Mouse (Mus musculus): ENCODE measurements around the gene Zkscan1. TPM values are rescaled to one million over a fixed set of nuclear protein-coding genes. Genes with fewer than 3 reads are reported as not detected.
"Not testable (repeated sequence)": the region's sequence is repeated elsewhere in the genome, so short reads cannot be mapped to it uniquely, and the experiment has no call there.

The Zkscan1 gene
- total RNA-seq, 2 experiments from 2014 or later, result 39.2 to 39.4 TPM

DNA sequence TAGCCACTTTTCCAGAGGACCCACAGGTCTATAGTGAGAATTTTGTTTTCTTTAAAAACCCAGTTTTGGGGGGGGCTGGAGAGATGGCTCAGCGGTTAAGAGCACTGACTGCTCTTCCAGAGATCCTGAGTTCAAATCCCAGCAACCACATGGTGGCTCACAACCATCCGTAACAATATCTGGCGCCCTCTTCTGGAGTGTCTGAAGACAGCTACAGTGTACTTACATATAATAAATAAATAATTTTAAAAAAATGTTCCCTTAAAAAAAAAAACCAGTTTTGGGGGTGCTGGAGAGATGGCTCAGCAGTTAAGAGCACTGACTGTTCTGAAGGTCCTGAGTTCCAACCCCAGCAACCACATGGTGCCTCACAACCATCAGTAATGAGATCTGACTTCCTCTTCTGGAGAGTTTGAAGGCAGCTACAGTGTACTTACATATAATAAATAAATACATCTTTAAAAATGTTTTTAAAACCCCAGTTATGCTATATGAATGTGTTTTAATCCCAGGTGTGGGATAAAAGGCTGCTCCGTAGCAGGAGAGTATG, 25.0 kb downstream of the Zkscan1 start:
- DNase-seq (ENCODE audit: extremely low spot score in 1 of 2, low spot score in 2 of 2); intact Hi-C loops (cut with DNase I): not testable (repeated sequence)

- DNase-seq (ENCODE audit: extremely low spot score in 1 of 2, low spot score in 2 of 2), result peak; percentile 79 to 92
- intact Hi-C loops (cut with DNase I), result no loop called here
Measured at GRCm38 (mm10) chr5:138116255-138117198, 31.6 kb downstream of the Zkscan1 start, which contains the start of gene Zscan21. Zscan21 (plus strand) TSS chr5:138116903.

GRCm38 (mm10) chr5:138117199-138118015, 32.5 kb downstream of the Zkscan1 start:
- DNase-seq (ENCODE audit: extremely low spot score in 1 of 2, low spot score in 2 of 2), result no peak
- intact Hi-C loops (cut with DNase I), result no loop called here

GRCm38 (mm10) chr5:138118041-138118440, 33.2 kb downstream of the Zkscan1 start:
- DNase-seq (ENCODE audit: extremely low spot score in 1 of 2, low spot score in 2 of 2), result no peak
- intact Hi-C loops (cut with DNase I), result no loop called here

GRCm38 (mm10) chr5:138132425-138133064, 47.7 kb downstream of the Zkscan1 start:
- no peak for DNase-seq (ENCODE audit: extremely low spot score in 1 of 2, low spot score in 2 of 2)
- intact Hi-C loops (cut with DNase I), result loop anchor here (10.0 kb wide), 1 partner anchor 338 kb away; no protein-coding TSS in a partner anchor

GRCm38 (mm10) chr5:138137257-138137656, 52.4 kb downstream of the Zkscan1 start:
- intact Hi-C loops (cut with DNase I), result loop anchor here (10.0 kb wide), 1 partner anchor 342 kb away; no protein-coding TSS in a partner anchor
- no peak for DNase-seq (ENCODE audit: extremely low spot score in 1 of 2, low spot score in 2 of 2)

DNA sequence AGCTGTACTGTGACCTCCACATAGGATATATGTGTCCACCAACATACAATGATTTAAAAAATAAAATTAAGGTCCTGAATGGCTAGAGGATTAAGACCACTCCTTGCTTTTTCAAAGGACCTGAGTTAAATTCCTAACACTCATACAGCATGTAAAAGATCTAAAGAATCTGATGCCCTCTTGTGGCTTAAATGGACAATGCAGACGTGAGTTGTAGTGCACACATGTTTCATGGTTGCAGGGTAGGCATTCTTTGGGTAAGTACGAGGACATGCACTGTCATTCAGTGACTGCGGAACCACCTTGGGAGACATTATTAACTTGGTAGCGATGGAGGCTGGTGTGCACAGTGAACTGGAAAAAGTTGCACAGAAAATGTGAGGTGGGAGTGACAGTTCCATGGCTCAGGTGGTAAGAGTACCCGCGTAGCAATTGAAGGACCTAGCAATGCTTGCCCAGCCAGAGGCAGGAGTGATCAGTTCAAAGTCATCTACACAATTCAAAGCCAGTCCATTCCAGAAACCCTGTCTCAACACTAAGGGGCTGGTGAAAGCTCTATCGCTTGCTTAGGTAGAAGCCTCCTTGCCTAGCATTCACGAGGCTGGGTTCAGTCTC, 53.2 kb downstream of the Zkscan1 start:
- intact Hi-C loops (cut with DNase I), result loop anchor here (10.0 kb wide), 1 partner anchor 343 kb away; no protein-coding TSS in a partner anchor
- no peak for DNase-seq (ENCODE audit: extremely low spot score in 1 of 2, low spot score in 2 of 2)

GRCm38 (mm10) chr5:138138585-138138984, 53.7 kb downstream of the Zkscan1 start:
- no peak for DNase-seq (ENCODE audit: extremely low spot score in 1 of 2, low spot score in 2 of 2)
- intact Hi-C loops (cut with DNase I), result loop anchor here (10.0 kb wide), 1 partner anchor 344 kb away; no protein-coding TSS in a partner anchor

- DNase-seq (ENCODE audit: extremely low spot score in 1 of 2, low spot score in 2 of 2), result no peak
- intact Hi-C loops (cut with DNase I), result loop anchor here (10.0 kb wide), 1 partner anchor 270 kb away; no protein-coding TSS in a partner anchor
Measured at GRCm38 (mm10) chr5:138154390-138154789, 69.5 kb downstream of the Zkscan1 start.

- DNase-seq (ENCODE audit: extremely low spot score in 1 of 2, low spot score in 2 of 2), result peak; percentile 88 to 91
- intact Hi-C loops (cut with DNase I), result loop anchor here (10.0 kb wide), 1 partner anchor 271 kb away; no protein-coding TSS in a partner anchor
Measured at GRCm38 (mm10) chr5:138155443-138155976, 70.6 kb downstream of the Zkscan1 start, which contains the start of gene Zfp113. Zfp113 (minus strand) TSS chr5:138155744.

Other genes with a start within 250 kb of the Zkscan1 start
- 1 to 10 TPM in 1 of 2 experiments, under 1 TPM in 1; 0.71 to 1.2 TPM for gene Pilra, start 248.8 kb upstream of the Zkscan1 start, total RNA-seq (2021)
- gene Pilrb1, start 227.0 kb upstream of the Zkscan1 start, total RNA-seq (2021), result not detected
- gene Pilrb2, start 213.3 kb upstream of the Zkscan1 start, total RNA-seq (2021), result not detected
- gene Cyp3a13, start 163.5 kb upstream of the Zkscan1 start, total RNA-seq (2021), result not detected
- 1 to 10 TPM; 4.5 to 6.5 TPM for gene Gjc3, start 122.0 kb upstream of the Zkscan1 start, total RNA-seq (2021)
- gene Azgp1, start 103.6 kb upstream of the Zkscan1 start, total RNA-seq (2021), result not detected
- not detected for gene Smok3a, start 63.8 kb upstream of the Zkscan1 start, total RNA-seq (2021)
- not detected for gene Smok3b, start 63.7 kb upstream of the Zkscan1 start, total RNA-seq (2021)
- not detected for gene Smok3c, start 31.9 kb upstream of the Zkscan1 start, total RNA-seq (2021)
- 10 to 100 TPM; 21.8 to 26.1 TPM for gene Zscan21, start 31.8 kb downstream of the Zkscan1 start, total RNA-seq (2021)
- gene Zfp113, start 70.7 kb downstream of the Zkscan1 start, total RNA-seq (2021), result 10 to 100 TPM; 10.5 to 10.6 TPM
- 100 to 1,000 TPM; 145 to 149 TPM for gene Cops6, start 76.0 kb downstream of the Zkscan1 start, total RNA-seq (2021)
- 10 to 100 TPM; 26.2 to 28.1 TPM for gene Ap4m1, start 86.9 kb downstream of the Zkscan1 start, total RNA-seq (2021)
- 10 to 100 TPM; 15.6 to 16.0 TPM for gene Mcm7, start 87.3 kb downstream of the Zkscan1 start, total RNA-seq (2021)
- 10 to 100 TPM; 28.8 to 31.3 TPM for gene Taf6, start 102.4 kb downstream of the Zkscan1 start, total RNA-seq (2021)
- gene Cnpy4, start 102.4 kb downstream of the Zkscan1 start, total RNA-seq (2021), result 10 to 100 TPM; 13.9 to 15.1 TPM
- 10 to 100 TPM; 10.3 to 11.1 TPM for gene Mblac1, start 109.2 kb downstream of the Zkscan1 start, total RNA-seq (2021)
- gene Nxpe5, start 140.8 kb downstream of the Zkscan1 start, total RNA-seq (2021), result under 1 TPM in 1 of 2 experiments, not detected in 1; 0.13 TPM
- gene Lamtor4, start 170.4 kb downstream of the Zkscan1 start, total RNA-seq (2021), result 10 to 100 TPM; 65.3 to 70.0 TPM
- gene BC037034, start 178.9 kb downstream of the Zkscan1 start, total RNA-seq (2021), result 10 to 100 TPM; 74.6 to 75.5 TPM
- gene Gal3st4, start 187.8 kb downstream of the Zkscan1 start, total RNA-seq (2021), result 1 to 10 TPM; 3.4 to 4.0 TPM
- under 1 TPM in 1 of 2 experiments, not detected in 1; 0.11 TPM for gene Gm43720, start 194.9 kb downstream of the Zkscan1 start, total RNA-seq (2021)
- gene Gpc2, start 194.9 kb downstream of the Zkscan1 start, total RNA-seq (2021), result 1 to 10 TPM; 3.8 to 4.1 TPM
- 1 to 10 TPM; 1.8 to 3.2 TPM for gene Stag3, start 195.2 kb downstream of the Zkscan1 start, total RNA-seq (2021)

Data from left cerebral cortex, postnatal 10 days (tissue).